ENCODE assay signal across 26 mouse cellular contexts in the genomic region with DNA sequence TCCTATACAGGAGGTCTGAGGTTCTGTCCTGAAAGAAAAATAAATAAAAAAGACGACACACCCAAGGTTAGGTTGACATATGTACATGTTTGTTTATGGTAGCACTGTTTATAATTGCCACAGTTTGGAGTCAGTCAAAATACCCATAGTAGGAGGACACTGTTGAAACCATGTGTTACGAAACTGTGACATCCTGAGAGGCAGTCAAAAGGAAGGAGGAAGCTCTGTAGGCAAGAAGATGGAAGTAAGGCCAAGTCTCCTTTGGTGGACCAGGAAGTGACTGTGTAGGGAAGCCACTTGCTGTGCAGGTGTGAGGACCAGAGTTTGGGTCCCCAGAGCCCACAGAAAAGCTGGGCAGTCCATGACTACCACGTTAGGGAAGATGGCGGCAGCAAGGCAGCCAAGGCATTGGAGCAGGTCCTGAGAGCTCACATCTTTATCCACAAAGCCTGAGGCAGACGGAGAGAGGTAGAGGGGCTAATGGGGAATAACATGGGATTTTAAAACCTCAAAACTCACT. TPM values are rescaled to one million over a fixed set of nuclear protein-coding genes. Genes with fewer than 3 reads are reported as not detected.
DNase-seq lines count a peak whose midpoint lies in the region; ATAC-seq and TF ChIP-seq lines count a peak whose summit lies in the region.
"Had no signal": no experiment of that assay in that cellular context is flagged by ENCODE, and none has a peak within 500 bp of the region (broad histone marks: within the 10 kb centered on the region; RNA-seq: fewer than 3 reads in every experiment).

No protein-coding gene starts in this region.

- no peak overlapping the region for H3K9ac ChIP-seq in lung, postnatal 0 days (replicated peaks; ENCODE audit: low read depth)
- H3K9ac ChIP-seq: embryonic facial prominence, embryonic 15.5 days; forebrain, embryonic 15.5 days; heart, embryonic 13.5 days; hindbrain, embryonic 12.5 days had no signal

- no peaks in the 10 kb centered on the region for H3K79me2 ChIP-seq in macrophage (ENCODE audit: inconsistent target)

- no peak for ATAC-seq in lung, postnatal 0 days
- peak; percentile 67 for ATAC-seq in neutrophil, adult 5-6 weeks (ENCODE audit: extremely low read depth, insufficient number of reproducible peaks, low FRiP score, poor library complexity, severe bottlenecking)
- ATAC-seq: forebrain, embryonic 15.5 days; hindbrain, embryonic 16.5 days had no signal

- H3K27ac ChIP-seq in lung, postnatal 0 days (ENCODE audit: low read length) = no peak overlapping the region
- H3K27ac ChIP-seq in macrophage = peak overlapping the region; percentile 56
- H3K27ac ChIP-seq: embryonic facial prominence, embryonic 15.5 days; forebrain, embryonic 10.5 days; forebrain, embryonic 15.5 days; heart, embryonic 13.5 days; hindbrain, embryonic 12.5 days had no signal

- H3K4me3 ChIP-seq in lung, postnatal 0 days (ENCODE audit: low read depth, low read length) = no peak overlapping the region
- no peak overlapping the region for H3K4me3 ChIP-seq in lung, adult 2 months (replicated peaks; ENCODE audit: extremely low read depth, low read depth, low read length)
- H3K4me3 ChIP-seq in macrophage (ENCODE audit: inconsistent target) = no peak overlapping the region
- H3K4me3 ChIP-seq: embryonic facial prominence, embryonic 15.5 days; erythroblast, embryonic 14.5 days; forebrain, embryonic 10.5 days; forebrain, embryonic 15.5 days; heart, embryonic 13.5 days; hindbrain, embryonic 12.5 days had no signal

- H3K9me3 ChIP-seq in lung, postnatal 0 days (ENCODE audit: low read length) = no peaks in the 10 kb centered on the region
- H3K9me3 ChIP-seq: embryonic facial prominence, embryonic 15.5 days; forebrain, embryonic 10.5 days; forebrain, embryonic 15.5 days; heart, embryonic 13.5 days had no signal

- H3K4me1 ChIP-seq in lung, postnatal 0 days (ENCODE audit: insufficient read depth, low read depth, low read length) = no peaks in the 10 kb centered on the region
- no peaks in the 10 kb centered on the region for H3K4me1 ChIP-seq in lung, adult 2 months (ENCODE audit: control insufficient read depth, insufficient read depth, low read length)

- intact Hi-C loops in heart, postnatal 10 days (cut with DNase I) = loop anchor here (10.0 kb wide), 2 partner anchors 260 to 310 kb away; partner anchors contain the start of genes Cenpo and Ptrhd1

- TF ChIP-seq POLR2A in lung, adult 2 months (IDR thresholded peaks at IDR 0.05; ENCODE audit: borderline replicate concordance, extremely low read depth, low read depth, low read length) = no peak

- peak; percentile 88 for DNase-seq in heart, adult 11 months
- no peak for DNase-seq in heart, postnatal 10 days
- peak; percentile 22 for DNase-seq in lung, postnatal 0 days (ENCODE audit: low spot score)
- no peak for DNase-seq in lung, adult 2 months
- no peak for DNase-seq in cerebellum, postnatal 10 days
- no peak for DNase-seq in spleen, postnatal 14 days (ENCODE audit: low spot score in 2 of 2)
- DNase-seq: adrenal gland, postnatal 10 days; cerebellum, adult 18-20 months; cerebellum, adult 9-11 months; heart, postnatal 4 days had no signal

- WGBS in lung, postnatal 0 days = 76% methylated on average over 5 of the region's 5 CpGs
- 76% methylated on average over 5 of the region's 5 CpGs for WGBS in lung, adult 2 months
- WGBS in macrophage (ENCODE audit: missing documents) = 80% methylated on average over 5 of the region's 5 CpGs

- no peak for TF ChIP-seq CTCF in lung, postnatal 0 days (IDR thresholded peaks at IDR 0.05)
- TF ChIP-seq CTCF in lung, adult 2 months (IDR thresholded peaks at IDR 0.05; ENCODE audit: insufficient read depth, low read length) = no peak

- no peaks in the 10 kb centered on the region for H3K27me3 ChIP-seq in lung, postnatal 0 days (replicated peaks; ENCODE audit: insufficient read depth, low read length)
- H3K27me3 ChIP-seq: embryonic facial prominence, embryonic 15.5 days; forebrain, embryonic 15.5 days; heart, embryonic 13.5 days; hindbrain, embryonic 12.5 days had no signal

- no peaks in the 10 kb centered on the region for H3K36me3 ChIP-seq in lung, postnatal 0 days (ENCODE audit: insufficient read depth, low read length)
- H3K36me3 ChIP-seq in macrophage (ENCODE audit: inconsistent target) = no peaks in the 10 kb centered on the region
- H3K36me3 ChIP-seq: embryonic facial prominence, embryonic 15.5 days; forebrain, embryonic 10.5 days; forebrain, embryonic 15.5 days; heart, embryonic 13.5 days; hindbrain, embryonic 12.5 days had no signal

- no peak for TF ChIP-seq EP300 in lung, postnatal 0 days (IDR thresholded peaks at IDR 0.05)

- H3K4me2 ChIP-seq in lung, postnatal 0 days (replicated peaks; ENCODE audit: low read depth, low read length) = no peak overlapping the region
- H3K4me2 ChIP-seq: embryonic facial prominence, embryonic 15.5 days; forebrain, embryonic 15.5 days; heart, embryonic 13.5 days; hindbrain, embryonic 12.5 days had no signal

RNA-seq across cellular contexts. Expression of gene Itsn2, which starts 48.0 kb away (rescaled TPM):
- total RNA-seq in heart, postnatal 10 days (2021) = 10 to 100 TPM; 47.0 to 47.3 TPM
- polyA plus RNA-seq in lung, postnatal 0 days (2015; fragmentation: Nextera tagmentation; extraction: Ambion mirVana) = 37.1 and 41.1 TPM in 2 replicates
- polyA plus RNA-seq in lung, adult 2 months (2012; rRNA removed) = 22.4 and 36.3 TPM in 2 replicates
- 100 to 1,000 TPM; 293 to 540 (median 465) TPM for total RNA-seq in macrophage (2018; cell fraction: chromatin; rRNA removed)
- total RNA-seq in macrophage (2018; cell fraction: cytosol; rRNA removed) = 100 to 1,000 TPM in 25 of 26 experiments, 10 to 100 TPM in 1; 99.8 to 140 (median 117) TPM
- 100 to 1,000 TPM; 157 to 353 (median 230) TPM for total RNA-seq in macrophage (2018; cell fraction: nucleus; rRNA removed)
- 73.9 to 104 TPM (median 84.9 TPM) in 3 replicates for polyA plus RNA-seq in macrophage (2018)
- total RNA-seq in neutrophil, adult 5-6 weeks (2017) = 417 and 436 TPM in 2 replicates

RNA-seq across cellular contexts. Expression of gene Gm3625, which starts 48.3 kb away (rescaled TPM):
- total RNA-seq in heart, postnatal 10 days (2021) = not detected
- polyA plus RNA-seq in lung, postnatal 0 days (2015; fragmentation: Nextera tagmentation; extraction: Ambion mirVana) = not detected in 2 replicates
- polyA plus RNA-seq in lung, adult 2 months (2012; rRNA removed) = not detected in 2 replicates
- not detected for total RNA-seq in macrophage (2018; cell fraction: chromatin; rRNA removed)
- total RNA-seq in macrophage (2018; cell fraction: cytosol; rRNA removed) = not detected
- total RNA-seq in macrophage (2018; cell fraction: nucleus; rRNA removed) = not detected
- not detected in 3 replicates for polyA plus RNA-seq in macrophage (2018)
- not detected in 2 replicates for total RNA-seq in neutrophil, adult 5-6 weeks (2017)
- total RNA-seq: adrenal gland, postnatal 10 days; adrenal gland, postnatal 4 days; gastrocnemius, adult 8-10 months; heart, postnatal 4 days; MEL had no signal
- polyA plus RNA-seq: C2C12; embryonic facial prominence, embryonic 11.5 days; embryonic facial prominence, embryonic 15.5 days; erythroblast, embryonic 14.5 days; forebrain, embryonic 10.5 days; forebrain, embryonic 15.5 days; gonadal fat pad, adult 2 months; heart, embryonic 13.5 days; heart, postnatal 0 days; hindbrain, embryonic 12.5 days; hindbrain, embryonic 16.5 days had no signal

Comparison
In these comparisons a context has a peak if more than half of its experiments do, and no peak if none do; other contexts are left out.
1. DNase-seq: peak in heart, adult 11 months (single experiment) and lung, postnatal 0 days (single experiment); none in heart, postnatal 10 days (0 of 2), lung, adult 2 months (single experiment), cerebellum, postnatal 10 days (0 of 2) and spleen, postnatal 14 days (0 of 2).